Mouse (Mus musculus) small intestine, adult 2 months (tissue): ENCODE data around the gene Ap3b1.

Experiments used
- CTCF ChIP-seq: fragments of 200-500 bp; IDR thresholded peaks from 2 replicates; pipeline ENCODE4 v1.5.1; 2012; ENCODE audit warnings: low read depth, mild to moderate bottlenecking, control low read depth, inconsistent platforms, low read length, moderate library complexity, mixed read lengths; ENCODE audit not compliant: insufficient replicate concordance, insufficient read length; ENCODE audit errors: extremely low read depth
- POLR2A ChIP-seq: fragments of 200-500 bp; IDR thresholded peaks from 2 replicates; pipeline ENCODE4 v1.6.1; 2012; ENCODE audit warnings: low read depth, mild to moderate bottlenecking, control low read depth, inconsistent platforms, low read length, moderate library complexity

GRCm38 (mm10) chr13:94519276-94519675 is 160.5 kb downstream of the Ap3b1 start:
- TF ChIP-seq CTCF (no peak), POLR2A (no peak)
